Mouse (Mus musculus) embryonic facial prominence, embryonic 14.5 days (tissue): ENCODE results near the gene Podn. TPM values are rescaled to one million over a fixed set of nuclear protein-coding genes. Genes with fewer than 3 reads are reported as not detected.

ENCODE experiments used
- ATAC-seq: fragments of 200-750 bp; cut with Nextera tagmentation; 2 replicates; pipeline ENCODE4 v1.8.0; 2017; ENCODE audit warnings: low read depth, moderate number of reproducible peaks, moderate TSS enrichment
- DNase-seq: peaks from one replicate; pipeline ENCODE4 v3.0.0-alpha.2; 2015; ENCODE audit warnings: low spot score
- H3K27ac ChIP-seq: fragments of 300-500 bp; sonication (generic); replicated peaks from 2 replicates; pipeline ENCODE4 v1.5.1; 2014; ENCODE audit warnings: low read depth, mild to moderate bottlenecking, low read length, moderate library complexity
- H3K27me3 ChIP-seq: fragments of 300-500 bp; sonication (generic); replicated peaks from 2 replicates; pipeline ENCODE4 v1.6.1; 2014; ENCODE audit warnings: low read length; ENCODE audit not compliant: control insufficient read depth, insufficient read depth
- H3K36me3 ChIP-seq: fragments of 300-500 bp; sonication (generic); 2 replicates; pipeline ENCODE4 v1.6.1; 2014; ENCODE audit warnings: low read length, mixed read lengths; ENCODE audit not compliant: control insufficient read depth, insufficient read depth
- H3K4me1 ChIP-seq: fragments of 300-500 bp; sonication (generic); 2 replicates; pipeline ENCODE4 v1.6.1; 2014; ENCODE audit warnings: antibody characterized with exemption, low read length; ENCODE audit not compliant: control insufficient read depth, insufficient read depth
- H3K4me2 ChIP-seq: fragments of 300-500 bp; sonication (generic); 2 replicates; pipeline ENCODE4 v1.6.1; 2014; ENCODE audit warnings: low read depth, mild to moderate bottlenecking, low read length, moderate library complexity, mixed read lengths
- H3K4me3 ChIP-seq: fragments of 300-500 bp; sonication (generic); 2 replicates; pipeline ENCODE4 v1.5.1; 2014; ENCODE audit warnings: low read depth, mild to moderate bottlenecking, low read length
- H3K9ac ChIP-seq: fragments of 300-500 bp; sonication (generic); 2 replicates; pipeline ENCODE4 v1.6.1; 2014; ENCODE audit warnings: low read depth, mild to moderate bottlenecking, low read length, moderate library complexity, mixed read lengths
- H3K9me3 ChIP-seq: fragments of 300-500 bp; sonication (generic); 2 replicates; pipeline ENCODE4 v1.6.1; 2016; ENCODE audit warnings: low read length; ENCODE audit not compliant: control insufficient read depth
- WGBS: fragments of 180-500 bp; shearing (Covaris S2); extraction: QIAGEN DNeasy Blood & Tissue Kit; methylation state at CpG from one replicate; pipeline ENCODE4 v1.1.7; 2014; 5-methylcytosine and 5-hydroxymethylcytosine counted together
- polyA plus RNA-seq: library from polyadenylated mRNA; unstranded; fragments of >200 nt; fragmentation: Nextera tagmentation; extraction: Ambion mirVana; gene quantifications from 2 replicates; pipeline ENCODE4 v1.2.1, GENCODE M21; 2014

The Podn gene
- polyA plus RNA-seq, 1 experiment from 2014 or later = 5.5 TPM

- Histone ChIP-seq H3K4me2 (no peak overlapping the region), H3K9ac (no peak overlapping the region), H3K27ac (0 out of 2 replicates have a peak overlapping the region, but pooled peaks have one; percentile 28), H3K36me3 (peaks cover 51% of the 10 kb centered on the region), H3K4me3 (no peak overlapping the region), H3K27me3 (no peaks in the 10 kb centered on the region), H3K4me1 (peaks cover 8% of the 10 kb centered on the region; the same call in 1 of the 2 replicates), H3K9me3 (no peaks in the 10 kb centered on the region)
- ATAC-seq (no peak), DNase-seq (no peak)
- 78% methylated on average over 8 of the region's 8 CpGs for WGBS
Observed at GRCm38 (mm10) chr4:108046136-108046535, 50.1 kb downstream of the Podn start.

DNA sequence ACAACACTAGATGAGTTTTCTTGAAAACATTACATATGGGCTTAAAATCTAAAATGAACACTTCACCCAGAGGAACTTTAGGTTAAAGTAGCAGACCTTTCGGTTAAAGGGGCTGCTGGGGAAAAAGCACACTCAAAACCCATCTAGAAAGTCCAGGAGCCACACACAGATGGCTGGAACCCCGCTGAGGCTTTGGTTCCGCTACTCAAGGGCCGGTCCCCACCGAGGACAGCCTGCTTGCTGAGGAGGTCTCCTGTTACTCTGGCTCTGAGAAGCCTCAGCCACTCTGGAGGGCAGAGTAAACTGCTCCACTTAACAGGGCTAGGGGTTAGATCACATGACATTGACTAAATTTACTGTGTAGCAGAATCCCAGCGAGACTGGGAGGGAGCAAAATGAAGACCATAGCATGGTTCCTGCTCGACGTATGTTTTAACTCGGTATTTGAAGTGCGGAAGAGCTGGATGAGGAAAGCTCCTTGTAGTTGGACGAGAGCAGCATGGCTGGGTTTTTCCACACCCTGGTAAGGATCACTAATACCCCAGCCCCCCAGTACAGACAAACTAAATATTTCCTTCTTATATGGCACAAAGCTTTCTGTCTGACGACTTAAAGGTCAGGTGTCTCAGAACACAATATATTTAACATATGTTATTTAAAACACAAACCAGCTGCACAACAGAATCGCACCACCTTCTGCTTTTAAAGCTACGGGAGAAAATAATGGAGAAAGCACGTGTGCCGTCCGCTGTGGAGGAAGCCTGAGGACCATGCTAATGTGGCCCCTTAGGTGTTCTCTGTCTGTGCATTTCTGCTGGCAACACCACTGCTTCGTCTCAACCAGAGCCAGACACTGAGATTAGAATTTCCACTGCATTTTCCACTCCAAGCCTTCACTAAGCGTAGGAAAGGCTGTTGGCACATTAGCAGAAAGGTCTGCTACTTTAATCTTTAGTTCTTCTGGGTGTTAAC, 50.8 kb downstream of the Podn start:
- ATAC-seq (peak; percentile 55; the same call in 1 of the 2 replicates), DNase-seq (peak; percentile 33)
- Histone ChIP-seq H3K36me3 (peaks cover 49% of the 10 kb centered on the region), H3K9me3 (no peaks in the 10 kb centered on the region), H3K9ac (no peak overlapping the region), H3K4me1 (peaks cover 8% of the 10 kb centered on the region; the same call in 1 of the 2 replicates), H3K4me2 (no peak overlapping the region), H3K27ac (peak overlapping the region; percentile 58), H3K4me3 (no peak overlapping the region), H3K27me3 (no peaks in the 10 kb centered on the region)
- 46% methylated on average over 19 of the region's 19 CpGs for WGBS

- no peak overlapping the region for H3K9ac ChIP-seq
- DNase-seq (no peak), ATAC-seq (no peak)
- H3K9me3 ChIP-seq = no peaks in the 10 kb centered on the region
- H3K4me3 ChIP-seq = no peak overlapping the region
- 79% methylated on average over 8 of the region's 8 CpGs for WGBS
- H3K27ac ChIP-seq = no peak overlapping the region
- H3K27me3 ChIP-seq = 0 out of 2 replicates have a peak, but pooled peaks cover 6% of the 10 kb centered on the region
- no peak overlapping the region for H3K4me2 ChIP-seq
- H3K4me1 ChIP-seq = 0 out of 2 replicates have a peak, but pooled peaks cover 7% of the 10 kb centered on the region
- peaks cover 4% of the 10 kb centered on the region; the same call in 1 of the 2 replicates for H3K36me3 ChIP-seq
Observed at GRCm38 (mm10) chr4:108037027-108037426, 59.2 kb downstream of the Podn start.

- WGBS = 74% methylated on average over 8 of the region's 8 CpGs
- no peak overlapping the region for H3K4me3 ChIP-seq
- H3K27me3 ChIP-seq = peaks cover 20% of the 10 kb centered on the region; the same call in 1 of the 2 replicates
Observed at GRCm38 (mm10) chr4:108033041-108033764, 63.0 kb downstream of the Podn start.

GRCm38 (mm10) chr4:108032352-108032849, 63.8 kb downstream of the Podn start:
- H3K36me3 ChIP-seq = no peaks in the 10 kb centered on the region
- 31% methylated on average over 11 of the region's 11 CpGs for WGBS
- H3K9me3 ChIP-seq = no peaks in the 10 kb centered on the region
- DNase-seq (peak; percentile 30), ATAC-seq (no peak)
- H3K4me2 ChIP-seq = peak overlapping the region; percentile 98
- H3K4me3 ChIP-seq = peak overlapping the region; percentile 66
- H3K27ac ChIP-seq = no peak overlapping the region
- 0 out of 2 replicates have a peak, but pooled peaks cover 7% of the 10 kb centered on the region for H3K4me1 ChIP-seq
- H3K9ac ChIP-seq = peak overlapping the region; percentile 74
- H3K27me3 ChIP-seq = peaks cover 20% of the 10 kb centered on the region; the same call in 1 of the 2 replicates

More at GRCm38 (mm10) chr4:108033041-108033764, 63.0 kb downstream of the Podn start:
- ATAC-seq = no peak
- no peak for DNase-seq
- Histone ChIP-seq H3K9ac (no peak overlapping the region), H3K4me1 (0 out of 2 replicates have a peak, but pooled peaks cover 7% of the 10 kb centered on the region), H3K27ac (no peak overlapping the region), H3K9me3 (no peaks in the 10 kb centered on the region), H3K36me3 (no peaks in the 10 kb centered on the region), H3K4me2 (no peak overlapping the region)

- H3K9me3 ChIP-seq = no peaks in the 10 kb centered on the region
- peak; percentile 66 for ATAC-seq
- H3K9ac ChIP-seq = peak overlapping the region; percentile 74
- H3K27me3 ChIP-seq = peaks cover 20% of the 10 kb centered on the region; the same call in 1 of the 2 replicates
- H3K27ac ChIP-seq = no peak overlapping the region
- H3K4me2 ChIP-seq = peak overlapping the region; percentile 98
- peak; percentile 64 for DNase-seq
- H3K36me3 ChIP-seq = no peaks in the 10 kb centered on the region
- WGBS = under 1% methylated on average over 30 of the region's 86 CpGs
- 0 out of 2 replicates have a peak, but pooled peaks cover 7% of the 10 kb centered on the region for H3K4me1 ChIP-seq
- peak overlapping the region; percentile 66 for H3K4me3 ChIP-seq
Observed at GRCm38 (mm10) chr4:108031502-108032351, 64.5 kb downstream of the Podn start.

DNA sequence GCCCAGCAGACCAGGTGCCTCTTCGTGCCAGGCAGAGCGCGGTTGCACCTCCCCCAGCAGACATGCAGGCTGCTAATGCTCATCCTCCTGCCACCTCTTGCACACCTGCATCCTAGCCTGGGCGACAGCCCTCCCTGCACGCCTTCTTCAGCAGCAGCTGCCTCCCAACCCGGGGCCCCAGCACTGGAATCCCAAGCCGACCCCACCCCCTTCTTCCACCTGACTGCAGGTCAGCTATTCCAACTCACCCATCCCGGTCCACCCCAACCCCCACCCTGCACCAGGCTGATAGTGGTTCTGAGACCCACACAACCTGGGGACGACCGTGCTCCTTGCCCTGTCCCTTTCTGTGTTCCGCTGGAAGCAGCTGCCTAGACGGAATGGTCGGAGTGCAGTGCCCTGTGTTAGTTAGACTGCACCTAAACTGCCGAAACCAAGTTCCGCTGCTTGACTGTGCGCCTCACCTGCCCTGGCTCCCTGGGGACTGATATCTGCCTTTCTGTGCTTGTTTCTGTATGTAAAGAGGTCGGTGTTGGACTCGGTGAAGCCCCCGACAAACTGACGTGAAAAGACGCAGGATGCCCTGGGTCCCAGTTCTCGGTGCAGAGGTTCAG, 65.2 kb downstream of the Podn start:
- Histone ChIP-seq H3K9me3 (no peaks in the 10 kb centered on the region), H3K36me3 (no peaks in the 10 kb centered on the region), H3K27ac (no peak overlapping the region), H3K27me3 (peaks cover 20% of the 10 kb centered on the region; the same call in 1 of the 2 replicates), H3K4me2 (peak overlapping the region; percentile 98), H3K9ac (peak overlapping the region; percentile 74), H3K4me3 (peak overlapping the region; percentile 66), H3K4me1 (0 out of 2 replicates have a peak, but pooled peaks cover 7% of the 10 kb centered on the region)
- WGBS = 3% methylated on average over 21 of the region's 22 CpGs
- DNase-seq (peak; percentile 16), ATAC-seq (peak; percentile 23)
